In genomic region chr5:101802358-101803022, GRCm38 (mm10) we compare ENCODE assay signal across 31 mouse cellular contexts. TPM values are rescaled to one million over a fixed set of nuclear protein-coding genes. Genes with fewer than 3 reads are reported as not detected.
DNase-seq lines count a peak whose midpoint lies in the region; ATAC-seq and TF ChIP-seq lines count a peak whose summit lies in the region.
"Had no signal": no experiment of that assay in that cellular context is flagged by ENCODE, and none has a peak within 500 bp of the region (broad histone marks: within the 10 kb centered on the region; RNA-seq: fewer than 3 reads in every experiment).

No protein-coding gene starts in this region.

- H3K9ac ChIP-seq in intestine, embryonic 16.5 days (ENCODE audit: low read depth, low read length) = no peak overlapping the region
- H3K9ac ChIP-seq in lung, embryonic 14.5 days = no peak overlapping the region
- H3K9ac ChIP-seq in stomach, embryonic 15.5 days = no peak overlapping the region
- H3K9ac ChIP-seq in forebrain, embryonic 14.5 days (ENCODE audit: low read length) = no peak overlapping the region
- H3K9ac ChIP-seq: embryonic facial prominence, embryonic 15.5 days; forebrain, embryonic 12.5 days; heart, embryonic 15.5 days; hindbrain, embryonic 14.5 days; limb, embryonic 13.5 days; midbrain, embryonic 12.5 days; neural tube, embryonic 13.5 days had no signal

- TF ChIP-seq CTCF in lung, embryonic 14.5 days (IDR thresholded peaks at IDR 0.05; ENCODE audit: low read depth) = no peak

- no peaks in the 10 kb centered on the region for H3K27me3 ChIP-seq in intestine, embryonic 16.5 days (replicated peaks; ENCODE audit: control insufficient read depth, insufficient read depth, low read length)
- H3K27me3 ChIP-seq in lung, embryonic 14.5 days (ENCODE audit: insufficient read depth, low read length) = no peaks in the 10 kb centered on the region
- no peaks in the 10 kb centered on the region for H3K27me3 ChIP-seq in stomach, embryonic 15.5 days (replicated peaks)
- H3K27me3 ChIP-seq in forebrain, embryonic 14.5 days (replicated peaks; ENCODE audit: control insufficient read depth, insufficient read depth, low read length) = no peaks in the 10 kb centered on the region
- H3K27me3 ChIP-seq: embryonic facial prominence, embryonic 15.5 days; forebrain, embryonic 12.5 days; heart, embryonic 15.5 days; midbrain, embryonic 12.5 days; neural tube, embryonic 13.5 days had no signal

- WGBS in intestine, embryonic 16.5 days = 55% methylated on average over 9 of the region's 9 CpGs
- 52% methylated on average over 9 of the region's 9 CpGs for WGBS in lung, embryonic 14.5 days
- 64% methylated on average over 9 of the region's 9 CpGs for WGBS in stomach, embryonic 15.5 days
- 86% methylated on average over 9 of the region's 9 CpGs for WGBS in forebrain, embryonic 14.5 days

- no peak overlapping the region for H3K4me3 ChIP-seq in intestine, embryonic 16.5 days (ENCODE audit: low read length)
- H3K4me3 ChIP-seq in lung, embryonic 14.5 days (ENCODE audit: low read depth, low read length) = no peak overlapping the region
- no peak overlapping the region for H3K4me3 ChIP-seq in stomach, embryonic 15.5 days (replicated peaks)
- H3K4me3 ChIP-seq in forebrain, embryonic 14.5 days (ENCODE audit: low read depth, low read length) = no peak overlapping the region
- H3K4me3 ChIP-seq: embryonic facial prominence, embryonic 10.5 days; embryonic facial prominence, embryonic 15.5 days; forebrain, embryonic 12.5 days; heart, embryonic 15.5 days; limb, embryonic 13.5 days; megakaryocyte, embryonic 14.5 days; midbrain, embryonic 12.5 days; neural tube, embryonic 13.5 days had no signal

- ATAC-seq in intestine, embryonic 16.5 days = peak; percentile 96
- ATAC-seq in lung, embryonic 14.5 days (ENCODE audit: insufficient read depth) = peak; percentile 75
- peak; percentile 53; the same call in 1 of the 2 replicates for ATAC-seq in stomach, embryonic 15.5 days (ENCODE audit: insufficient read depth, low FRiP score, low read depth)
- ATAC-seq in monocyte, adult 5-6 weeks (replicated peaks; ENCODE audit: insufficient number of reproducible peaks, low FRiP score, low TSS enrichment, poor library complexity, severe bottlenecking) = no peak
- no peak for ATAC-seq in forebrain, embryonic 14.5 days
- ATAC-seq: activated CD4-positive, CD25-positive, alpha-beta regulatory T cell, adult 4 months had no signal

- DNase-seq in lung, embryonic 14.5 days = peak; percentile 27
- peak; percentile 14 for DNase-seq in lung, postnatal 14 days
- no peak for DNase-seq in layer of hippocampus, adult 8-10 months (ENCODE audit: low spot score in 2 of 2)
- no peak for DNase-seq in gastrocnemius, postnatal 25 days
- DNase-seq in forebrain, embryonic 14.5 days (ENCODE audit: low spot score) = no peak
- DNase-seq: adrenal gland, adult 2 months; adrenal gland, postnatal 36 days; B cell, adult 2 months; cerebellum, adult 2 months; cerebellum, postnatal 25 days; gastrocnemius, postnatal 10 days; heart, postnatal 4 days; kidney, adult 9 months; kidney, postnatal 14 days; retina, postnatal 1 day; right cerebral cortex, postnatal 14 days; thymus, adult 2 months had no signal

- peak overlapping the region; percentile 82 for H3K27ac ChIP-seq in intestine, embryonic 16.5 days (ENCODE audit: low read length)
- H3K27ac ChIP-seq in lung, embryonic 14.5 days (ENCODE audit: low read depth) = no peak overlapping the region
- H3K27ac ChIP-seq in stomach, embryonic 15.5 days = no peak overlapping the region
- H3K27ac ChIP-seq in forebrain, embryonic 14.5 days (ENCODE audit: low read depth, low read length) = no peak overlapping the region
- H3K27ac ChIP-seq: embryonic facial prominence, embryonic 10.5 days; embryonic facial prominence, embryonic 15.5 days; forebrain, embryonic 12.5 days; heart, embryonic 15.5 days; hindbrain, embryonic 14.5 days; limb, embryonic 13.5 days; midbrain, embryonic 12.5 days; neural tube, embryonic 13.5 days had no signal

- H3K4me1 ChIP-seq in intestine, embryonic 16.5 days (ENCODE audit: control insufficient read depth, insufficient read depth, low read length) = peaks cover 18% of the 10 kb centered on the region
- no peaks in the 10 kb centered on the region for H3K4me1 ChIP-seq in lung, embryonic 14.5 days (ENCODE audit: insufficient read depth)
- no peaks in the 10 kb centered on the region for H3K4me1 ChIP-seq in stomach, embryonic 15.5 days
- no peaks in the 10 kb centered on the region for H3K4me1 ChIP-seq in forebrain, embryonic 14.5 days (ENCODE audit: control insufficient read depth, insufficient read depth, low read length)
- H3K4me1 ChIP-seq: embryonic facial prominence, embryonic 10.5 days; embryonic facial prominence, embryonic 15.5 days; forebrain, embryonic 12.5 days; heart, embryonic 15.5 days; limb, embryonic 13.5 days; megakaryocyte, embryonic 14.5 days; midbrain, embryonic 12.5 days; neural tube, embryonic 13.5 days had no signal

- no peaks in the 10 kb centered on the region for H3K9me3 ChIP-seq in intestine, embryonic 16.5 days (ENCODE audit: control insufficient read depth, low read length)
- 0 out of 2 replicates have a peak, but pooled peaks cover 2% of the 10 kb centered on the region for H3K9me3 ChIP-seq in lung, embryonic 14.5 days (ENCODE audit: low read depth, low read length)
- no peaks in the 10 kb centered on the region for H3K9me3 ChIP-seq in stomach, embryonic 15.5 days
- no peaks in the 10 kb centered on the region for H3K9me3 ChIP-seq in forebrain, embryonic 14.5 days (replicated peaks; ENCODE audit: control insufficient read depth, low read length)
- H3K9me3 ChIP-seq: embryonic facial prominence, embryonic 10.5 days; embryonic facial prominence, embryonic 15.5 days; forebrain, embryonic 12.5 days; heart, embryonic 15.5 days; midbrain, embryonic 12.5 days; neural tube, embryonic 13.5 days had no signal

- 0 out of 2 replicates have a peak overlapping the region, but pooled peaks have one; percentile 20 for H3K4me2 ChIP-seq in intestine, embryonic 16.5 days (ENCODE audit: low read depth, low read length)
- no peak overlapping the region for H3K4me2 ChIP-seq in lung, embryonic 14.5 days
- no peak overlapping the region for H3K4me2 ChIP-seq in stomach, embryonic 15.5 days
- H3K4me2 ChIP-seq in forebrain, embryonic 14.5 days (ENCODE audit: low read length) = no peak overlapping the region
- H3K4me2 ChIP-seq: embryonic facial prominence, embryonic 15.5 days; forebrain, embryonic 12.5 days; heart, embryonic 15.5 days; hindbrain, embryonic 14.5 days; limb, embryonic 13.5 days; liver, embryonic 11.5 days; midbrain, embryonic 12.5 days; neural tube, embryonic 13.5 days had no signal

- no peaks in the 10 kb centered on the region for H3K36me3 ChIP-seq in intestine, embryonic 16.5 days (ENCODE audit: control insufficient read depth, insufficient read depth, low read length)
- no peaks in the 10 kb centered on the region for H3K36me3 ChIP-seq in lung, embryonic 14.5 days (ENCODE audit: insufficient read depth)
- H3K36me3 ChIP-seq in stomach, embryonic 15.5 days = no peaks in the 10 kb centered on the region
- H3K36me3 ChIP-seq in forebrain, embryonic 14.5 days (ENCODE audit: control insufficient read depth, insufficient read depth, low read length) = no peaks in the 10 kb centered on the region
- H3K36me3 ChIP-seq: embryonic facial prominence, embryonic 10.5 days; embryonic facial prominence, embryonic 15.5 days; forebrain, embryonic 12.5 days; heart, embryonic 15.5 days; limb, embryonic 13.5 days; midbrain, embryonic 12.5 days; neural tube, embryonic 13.5 days had no signal

RNA-seq across cellular contexts. Expression of gene Cds1, which starts 37.6 kb away (rescaled TPM):
- polyA plus RNA-seq in intestine, embryonic 16.5 days (2015; fragmentation: Nextera tagmentation; extraction: Ambion mirVana) = 24.8 and 30.2 TPM in 2 replicates
- 2.2 and 2.3 TPM in 2 replicates for polyA plus RNA-seq in lung, embryonic 14.5 days (2014; fragmentation: Nextera tagmentation; extraction: Ambion mirVana)
- 6.5 and 7.5 TPM in 2 replicates for polyA plus RNA-seq in stomach, embryonic 15.5 days (2015; fragmentation: Nextera tagmentation; extraction: Ambion mirVana)
- total RNA-seq in layer of hippocampus, adult 8-10 months (2022) = 10 to 100 TPM; 66.3 to 73.0 (median 70.9) TPM
- 1 to 10 TPM; 1.9 to 2.0 TPM for total RNA-seq in gastrocnemius, postnatal 25 days (2021)
- total RNA-seq in monocyte, adult 5-6 weeks (2017) = 1.9 to 4.5 TPM (median 2.5 TPM) in 3 replicates
- polyA plus RNA-seq in forebrain, embryonic 14.5 days (2014; fragmentation: Nextera tagmentation; extraction: Ambion mirVana) = 3.9 and 4.0 TPM in 2 replicates
- polyA plus RNA-seq: activated CD4-positive, CD25-positive, alpha-beta regulatory T cell, adult 4 months had no signal

Comparison
In these comparisons a context has a peak if more than half of its experiments do, and no peak if none do; other contexts are left out.
1. ATAC-seq: peak in intestine, embryonic 16.5 days (single experiment), lung, embryonic 14.5 days (single experiment) and stomach, embryonic 15.5 days (single experiment); none in monocyte, adult 5-6 weeks (single experiment) and forebrain, embryonic 14.5 days (single experiment).
2. DNase-seq: peak in lung, embryonic 14.5 days (single experiment) and lung, postnatal 14 days (single experiment); none in layer of hippocampus, adult 8-10 months (0 of 2), gastrocnemius, postnatal 25 days (single experiment) and forebrain, embryonic 14.5 days (single experiment).